Comparison of ENCODE assay signal across 23 mouse cellular contexts in genomic region chr2:120722491-120722890, GRCm38 (mm10).
DNase-seq lines count a peak whose midpoint lies in the region; ATAC-seq and TF ChIP-seq lines count a peak whose summit lies in the region.
"Had no signal": no experiment of that assay in that cellular context is flagged by ENCODE, and none has a peak within 500 bp of the region (broad histone marks: within the 10 kb centered on the region; RNA-seq: fewer than 3 reads in every experiment).

No protein-coding gene starts in this region.

- no peaks in the 10 kb centered on the region for H3K9me3 ChIP-seq in heart, embryonic 10.5 days
- no peaks in the 10 kb centered on the region for H3K9me3 ChIP-seq in heart, embryonic 14.5 days (ENCODE audit: control insufficient read depth, low read length)
- H3K9me3 ChIP-seq in stomach, postnatal 0 days (ENCODE audit: control insufficient read depth, low read length), result no peaks in the 10 kb centered on the region
- H3K9me3 ChIP-seq: forebrain, embryonic 10.5 days; hindbrain, embryonic 13.5 days; limb, embryonic 15.5 days; megakaryocyte, embryonic 14.5 days; midbrain, embryonic 15.5 days had no signal

- no peak overlapping the region for H3K4me3 ChIP-seq in heart, embryonic 10.5 days
- no peak overlapping the region for H3K4me3 ChIP-seq in left cerebral cortex, adult 2 months
- no peak overlapping the region for H3K4me3 ChIP-seq in heart, embryonic 14.5 days (ENCODE audit: control insufficient read depth in 1 of 2, insufficient read depth in 1 of 2, low read depth in 1 of 2, low read length in 2 of 2)
- no peak overlapping the region for H3K4me3 ChIP-seq in stomach, postnatal 0 days (ENCODE audit: low read depth, low read length)
- H3K4me3 ChIP-seq: forebrain, embryonic 10.5 days; hindbrain, embryonic 13.5 days; limb, embryonic 15.5 days; megakaryocyte, embryonic 14.5 days; midbrain, embryonic 15.5 days had no signal

- no peak overlapping the region for H3K27ac ChIP-seq in heart, embryonic 10.5 days
- peak overlapping the region; percentile 44; the same call in 1 of the 2 replicates for H3K27ac ChIP-seq in left cerebral cortex, adult 2 months
- peak overlapping the region; percentile 20 to 37; a peak in 3 of 4 replicates for H3K27ac ChIP-seq in heart, embryonic 14.5 days (replicated peaks in 1 of 2; ENCODE audit: control insufficient read depth in 1 of 2, insufficient read depth in 1 of 2, low read depth in 2 of 2, low read length in 2 of 2)
- no peak overlapping the region for H3K27ac ChIP-seq in stomach, postnatal 0 days (replicated peaks)
- H3K27ac ChIP-seq: forebrain, embryonic 10.5 days; hindbrain, embryonic 13.5 days; limb, embryonic 15.5 days; midbrain, embryonic 15.5 days had no signal

- peaks cover 13% of the 10 kb centered on the region; the same call in 1 of the 2 replicates for H3K4me1 ChIP-seq in heart, embryonic 10.5 days
- peaks cover 6 to 19% of the 10 kb centered on the region in 2 experiments for H3K4me1 ChIP-seq in heart, embryonic 14.5 days (ENCODE audit: control insufficient read depth in 2 of 2, insufficient read depth in 2 of 2, low read length in 2 of 2)
- no peaks in the 10 kb centered on the region for H3K4me1 ChIP-seq in stomach, postnatal 0 days (replicated peaks; ENCODE audit: control insufficient read depth, insufficient read depth)
- H3K4me1 ChIP-seq: forebrain, embryonic 10.5 days; limb, embryonic 15.5 days; midbrain, embryonic 15.5 days had no signal

- no peaks in the 10 kb centered on the region for H3K27me3 ChIP-seq in heart, embryonic 10.5 days (ENCODE audit: insufficient read depth, poor library complexity, severe bottlenecking)
- H3K27me3 ChIP-seq in heart, embryonic 14.5 days (ENCODE audit: control insufficient read depth, insufficient read depth, low read length), result no peaks in the 10 kb centered on the region
- no peaks in the 10 kb centered on the region for H3K27me3 ChIP-seq in stomach, postnatal 0 days (ENCODE audit: control insufficient read depth, insufficient read depth, low read length)
- H3K27me3 ChIP-seq: CH12.LX; hindbrain, embryonic 13.5 days; limb, embryonic 15.5 days; megakaryocyte, embryonic 14.5 days; midbrain, embryonic 15.5 days had no signal

- DNase-seq in heart, embryonic 10.5 days (ENCODE audit: low spot score), result peak; percentile 76
- DNase-seq in heart, adult 8-10 months (ENCODE audit: low spot score), result no peak
- DNase-seq in left cerebral cortex, adult 2 months (ENCODE audit: extremely low spot score in 1 of 2, low spot score in 2 of 2), result no peak
- DNase-seq in left cerebral cortex, adult 8-10 months (ENCODE audit: low spot score in 2 of 2), result no peak
- DNase-seq in stomach, postnatal 0 days (ENCODE audit: low spot score), result no peak
- DNase-seq in right cerebral cortex, postnatal 14 days, result no peak
- no peak for DNase-seq in adrenal gland, postnatal 14 days
- DNase-seq: adrenal gland, postnatal 25 days; cerebellum, adult 2 months; cerebellum, postnatal 36 days; gastrocnemius, postnatal 25 days; kidney, postnatal 4 days; layer of hippocampus, postnatal 36 days; lung, postnatal 14 days; thymus, postnatal 14 days had no signal

- no peak for TF ChIP-seq CTCF in left cerebral cortex, adult 2 months (IDR thresholded peaks at IDR 0.05)
- TF ChIP-seq CTCF in stomach, postnatal 0 days (IDR thresholded peaks at IDR 0.05; ENCODE audit: low read depth), result no peak

- no peak for TF ChIP-seq EP300 in stomach, postnatal 0 days (optimal IDR thresholded peaks at IDR 0.05)

- 0 out of 2 replicates have a peak, but pooled peaks have one; percentile 48 for ATAC-seq in heart, embryonic 14.5 days (ENCODE audit: insufficient number of reproducible peaks, insufficient read depth, low FRiP score, low read depth)
- 0 out of 2 replicates have a peak, but pooled peaks have one; percentile 12 for ATAC-seq in stomach, postnatal 0 days (ENCODE audit: low FRiP score, low TSS enrichment)
- ATAC-seq: intestine, embryonic 16.5 days; midbrain, embryonic 15.5 days had no signal

- intact Hi-C loops in left cerebral cortex, adult 2 months (cut with DNase I), result no loop called here

- H3K36me3 ChIP-seq in heart, embryonic 10.5 days, result peaks cover 98% of the 10 kb centered on the region
- H3K36me3 ChIP-seq in heart, embryonic 14.5 days (ENCODE audit: control insufficient read depth, insufficient read depth, low read length), result peaks cover 98% of the 10 kb centered on the region
- peaks cover 46% of the 10 kb centered on the region for H3K36me3 ChIP-seq in stomach, postnatal 0 days (ENCODE audit: control insufficient read depth, insufficient read depth, low read length)

- H3K9ac ChIP-seq in heart, embryonic 14.5 days (ENCODE audit: low read length), result no peak overlapping the region
- H3K9ac ChIP-seq in stomach, postnatal 0 days (ENCODE audit: low read length), result no peak overlapping the region
- H3K9ac ChIP-seq: limb, embryonic 15.5 days; midbrain, embryonic 15.5 days had no signal

- 45% methylated on average over 8 of the region's 8 CpGs for WGBS in heart, embryonic 10.5 days
- WGBS in heart, embryonic 14.5 days, result 14% methylated on average over 8 of the region's 8 CpGs
- 85% methylated on average over 8 of the region's 8 CpGs for WGBS in stomach, postnatal 0 days

- H3K4me2 ChIP-seq in heart, embryonic 14.5 days (ENCODE audit: low read length), result no peak overlapping the region
- no peak overlapping the region for H3K4me2 ChIP-seq in stomach, postnatal 0 days (replicated peaks; ENCODE audit: low read depth)
- H3K4me2 ChIP-seq: hindbrain, embryonic 13.5 days; limb, embryonic 15.5 days; midbrain, embryonic 15.5 days had no signal

Comparison
In these comparisons a context has a peak if more than half of its experiments do, and no peak if none do; other contexts are left out.
1. H3K27ac ChIP-seq: peak in left cerebral cortex, adult 2 months (single experiment) and heart, embryonic 14.5 days (2 of 2); none in heart, embryonic 10.5 days (single experiment) and stomach, postnatal 0 days (single experiment).